Mouse (Mus musculus) midbrain, embryonic 14.5 days (tissue): ENCODE measurements around the gene Nup210. TPM values are rescaled to one million over a fixed set of nuclear protein-coding genes. Genes with fewer than 3 reads are reported as not detected.

Source experiments
- ATAC-seq: fragments of 200-750 bp; cut with Nextera tagmentation; 2 replicates; pipeline ENCODE4 v1.8.0; 2017; ENCODE audit warnings: moderate number of reproducible peaks, moderate library complexity; ENCODE audit not compliant: low FRiP score, low TSS enrichment
- DNase-seq: peaks from one replicate; pipeline ENCODE4 v3.0.0-alpha.2; 2015
- H3K27ac ChIP-seq: fragments of 300-500 bp; sonication (generic); replicated peaks from 2 replicates; pipeline ENCODE4 v1.5.1; 2014; ENCODE audit warnings: mild to moderate bottlenecking, low read depth, low read length, moderate library complexity
- H3K27me3 ChIP-seq: fragments of 300-500 bp; sonication (generic); 2 replicates; pipeline ENCODE4 v1.6.1; 2014; ENCODE audit warnings: low read length, control low read depth, mixed read lengths; ENCODE audit not compliant: control insufficient read depth, insufficient read depth
- H3K36me3 ChIP-seq: fragments of 300-500 bp; sonication (generic); 2 replicates; pipeline ENCODE4 v1.6.1; 2014; ENCODE audit warnings: low read length, control low read depth; ENCODE audit not compliant: control insufficient read depth, insufficient read depth
- H3K4me1 ChIP-seq: fragments of 300-500 bp; sonication (generic); 2 replicates; pipeline ENCODE4 v1.6.1; 2014; ENCODE audit warnings: mild to moderate bottlenecking, antibody characterized with exemption, low read length, control low read depth; ENCODE audit not compliant: control insufficient read depth, insufficient read depth
- H3K4me2 ChIP-seq: fragments of 300-500 bp; sonication (generic); 2 replicates; pipeline ENCODE4 v1.6.1; 2014; ENCODE audit warnings: mild to moderate bottlenecking, low read length, moderate library complexity
- H3K4me3 ChIP-seq: fragments of 300-500 bp; sonication (generic); replicated peaks from 2 replicates; pipeline ENCODE4 v1.5.1; 2014; ENCODE audit warnings: low read depth, low read length
- H3K9ac ChIP-seq: fragments of 300-500 bp; sonication (generic); replicated peaks from 2 replicates; pipeline ENCODE4 v1.6.1; 2014; ENCODE audit warnings: mild to moderate bottlenecking, low read length, moderate library complexity
- H3K9me3 ChIP-seq: fragments of 300-500 bp; sonication (generic); 2 replicates; pipeline ENCODE4 v1.6.1; 2016; ENCODE audit warnings: low read length, control low read depth, mixed read lengths; ENCODE audit not compliant: control insufficient read depth
- WGBS: fragments of 180-500 bp; shearing (Covaris S2); extraction: QIAGEN DNeasy Blood & Tissue Kit; methylation state at CpG from one replicate; pipeline ENCODE4 v1.1.7; 2014; 5-methylcytosine and 5-hydroxymethylcytosine counted together
- polyA plus RNA-seq: library from polyadenylated mRNA; unstranded; fragments of >200 nt; fragmentation: Nextera tagmentation; extraction: Ambion mirVana; gene quantifications from 2 replicates; pipeline ENCODE4 v1.2.1, GENCODE M21; 2014

The Nup210 gene
- polyA plus RNA-seq, 1 experiment from 2014 or later, result 28.0 TPM

GRCm38 (mm10) chr6:91012458-91012857 lies 104.2 kb downstream of the Nup210 start:
- WGBS, result 85% methylated on average over 3 of the region's 3 CpGs
- H3K4me3 ChIP-seq, result no peak overlapping the region
- H3K9me3 ChIP-seq, result no peaks in the 10 kb centered on the region
- no peak overlapping the region for H3K27ac ChIP-seq
- H3K9ac ChIP-seq, result no peak overlapping the region
- H3K4me2 ChIP-seq, result no peak overlapping the region
- no peak for ATAC-seq
- H3K4me1 ChIP-seq, result no peaks in the 10 kb centered on the region
- DNase-seq, result no peak
- peaks cover 22% of the 10 kb centered on the region; the same call in 1 of the 2 replicates for H3K36me3 ChIP-seq
- no peaks in the 10 kb centered on the region for H3K27me3 ChIP-seq

GRCm38 (mm10) chr6:91011568-91011967 lies 105.1 kb downstream of the Nup210 start:
- H3K4me1 ChIP-seq, result no peaks in the 10 kb centered on the region
- ATAC-seq, result no peak
- no peaks in the 10 kb centered on the region for H3K9me3 ChIP-seq
- H3K27ac ChIP-seq, result no peak overlapping the region
- H3K36me3 ChIP-seq, result peaks cover 16% of the 10 kb centered on the region; the same call in 1 of the 2 replicates
- no peak overlapping the region for H3K4me2 ChIP-seq
- no peak overlapping the region for H3K9ac ChIP-seq
- no peak for DNase-seq
- no peak overlapping the region for H3K4me3 ChIP-seq
- no peaks in the 10 kb centered on the region for H3K27me3 ChIP-seq
- WGBS, result 76% methylated on average over 4 of the region's 4 CpGs

DNA sequence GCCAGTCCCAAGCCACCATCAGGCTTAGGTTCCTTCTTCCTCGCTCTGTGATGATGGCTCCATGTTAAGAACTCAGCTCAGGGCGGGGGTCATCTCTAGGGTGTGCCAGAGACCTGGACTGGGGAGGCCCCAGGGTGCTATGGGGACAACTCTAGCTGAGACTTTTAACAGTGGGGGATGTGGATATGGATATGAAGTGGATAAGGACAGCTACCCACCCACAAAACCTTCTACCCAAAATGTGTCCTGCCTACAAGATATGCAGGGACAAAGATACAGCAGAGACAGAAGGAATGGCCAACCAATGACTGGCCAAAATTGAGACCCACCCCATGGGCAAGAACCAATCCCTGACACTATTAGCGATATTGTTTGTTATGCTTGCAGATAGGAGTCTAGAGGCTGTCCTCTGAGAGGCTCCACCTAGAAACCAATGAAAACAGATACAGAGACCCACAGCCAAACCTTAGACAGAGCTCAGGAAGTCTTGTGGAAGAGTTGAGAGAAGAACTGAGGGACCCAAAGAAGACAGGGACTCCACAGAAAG lies 108.3 kb downstream of the Nup210 start:
- Histone ChIP-seq H3K27ac (no peak overlapping the region), H3K9me3 (no peaks in the 10 kb centered on the region), H3K4me2 (no peak overlapping the region), H3K4me1 (no peaks in the 10 kb centered on the region), H3K4me3 (no peak overlapping the region), H3K36me3 (0 out of 2 replicates have a peak, but pooled peaks cover 5% of the 10 kb centered on the region), H3K27me3 (no peaks in the 10 kb centered on the region), H3K9ac (no peak overlapping the region)
- ATAC-seq (no peak), DNase-seq (no peak)
- WGBS, result 86% methylated on average over 3 of the region's 3 CpGs

DNA sequence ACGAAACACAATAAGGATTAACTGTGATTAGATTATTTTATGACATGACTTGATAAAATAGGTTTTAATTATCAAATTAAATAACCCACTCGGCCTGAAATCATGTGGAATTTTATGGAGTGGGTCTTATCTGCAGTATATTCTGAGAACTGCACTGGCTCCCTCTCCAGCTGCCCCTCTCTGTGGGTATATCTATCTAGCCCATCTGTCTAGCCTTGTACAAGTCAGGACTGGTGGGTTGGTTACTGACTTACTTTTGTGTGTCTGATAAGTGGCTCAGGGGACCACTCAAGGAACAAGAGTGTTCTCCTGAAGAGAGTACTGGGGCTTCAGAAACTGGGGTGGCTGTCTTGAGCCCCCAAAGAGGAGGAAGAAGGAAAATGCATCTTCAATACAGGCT lies 109.4 kb downstream of the Nup210 start:
- DNase-seq (no peak), ATAC-seq (no peak)
- Histone ChIP-seq H3K27me3 (no peaks in the 10 kb centered on the region), H3K9me3 (no peaks in the 10 kb centered on the region), H3K4me3 (no peak overlapping the region), H3K4me2 (no peak overlapping the region), H3K4me1 (no peaks in the 10 kb centered on the region), H3K27ac (no peak overlapping the region), H3K9ac (no peak overlapping the region), H3K36me3 (no peaks in the 10 kb centered on the region)
- whole genome bisulfite sequencing, result 77% methylated on average over 2 of the region's 2 CpGs

DNA sequence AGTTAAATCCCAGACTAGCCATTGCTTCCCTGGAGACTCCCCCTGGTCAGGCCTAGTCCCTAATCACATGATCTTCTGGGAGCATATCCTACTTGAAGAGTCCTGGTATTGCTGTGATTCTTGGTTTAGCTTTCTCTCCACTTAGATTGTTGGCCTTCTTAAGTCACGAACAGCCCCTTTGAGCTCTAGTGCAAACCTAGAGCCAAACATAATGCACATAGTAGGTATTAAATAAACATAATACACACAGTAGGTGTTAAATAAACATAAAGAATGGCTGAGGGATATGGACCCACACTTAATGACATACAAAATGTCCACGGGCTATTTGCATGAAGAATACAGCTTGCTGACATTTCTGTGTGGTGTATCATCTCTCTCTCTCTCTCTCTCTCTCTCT lies 112.5 kb downstream of the Nup210 start:
- H3K27me3 ChIP-seq, result no peaks in the 10 kb centered on the region
- 93% methylated on average over 2 of the region's 2 CpGs for WGBS
- no peak overlapping the region for H3K27ac ChIP-seq
- no peak overlapping the region for H3K4me3 ChIP-seq
- peaks cover 13% of the 10 kb centered on the region for H3K4me1 ChIP-seq
- H3K9me3 ChIP-seq, result no peaks in the 10 kb centered on the region
- H3K9ac ChIP-seq, result no peak overlapping the region
- no peak overlapping the region for H3K4me2 ChIP-seq
- no peak for ATAC-seq
- H3K36me3 ChIP-seq, result no peaks in the 10 kb centered on the region
- DNase-seq, result no peak

DNA sequence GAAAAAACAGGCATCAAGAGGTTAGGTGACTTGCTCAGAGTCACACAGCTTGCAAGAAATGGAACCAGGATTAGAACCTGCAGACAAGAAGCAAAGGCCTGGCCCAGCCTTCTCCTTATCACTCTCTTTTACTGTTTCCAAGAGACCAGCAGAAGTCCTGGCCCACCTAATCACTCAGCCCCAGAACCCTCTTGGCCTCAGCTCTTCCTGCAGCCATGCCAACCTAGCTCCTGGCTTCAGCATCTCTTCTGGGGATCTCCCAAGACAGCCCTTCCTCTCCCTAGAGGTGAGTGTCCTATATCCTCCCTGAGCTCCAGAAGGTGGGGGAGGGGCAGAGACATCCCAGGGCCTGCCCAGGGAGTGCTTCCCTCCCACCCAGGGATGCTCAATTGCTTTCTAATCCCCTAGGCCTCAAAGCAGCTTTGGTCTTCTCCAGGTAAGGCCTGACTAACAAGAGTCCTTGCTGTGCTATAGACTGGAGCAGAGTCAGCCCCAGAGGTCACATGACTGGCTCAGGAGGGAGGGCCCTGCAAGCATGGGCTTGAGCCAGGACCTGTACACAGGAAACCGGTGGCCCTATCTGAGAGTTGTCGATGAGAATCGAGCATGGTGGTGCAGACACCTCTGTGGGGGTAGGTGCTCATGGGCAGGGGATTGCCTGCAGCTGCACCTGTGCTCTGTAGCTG lies 113.2 kb downstream of the Nup210 start:
- H3K4me3 ChIP-seq, result no peak overlapping the region
- no peaks in the 10 kb centered on the region for H3K36me3 ChIP-seq
- H3K4me1 ChIP-seq, result peaks cover 13% of the 10 kb centered on the region
- DNase-seq (no peak), ATAC-seq (no peak)
- WGBS, result 32% methylated on average over 3 of the region's 3 CpGs
- no peaks in the 10 kb centered on the region for H3K9me3 ChIP-seq
- no peaks in the 10 kb centered on the region for H3K27me3 ChIP-seq
- no peak overlapping the region for H3K9ac ChIP-seq
- H3K27ac ChIP-seq, result no peak overlapping the region
- no peak overlapping the region for H3K4me2 ChIP-seq

GRCm38 (mm10) chr6:91001566-91001965 lies 115.1 kb downstream of the Nup210 start:
- Histone ChIP-seq H3K4me3 (no peak overlapping the region), H3K4me1 (peaks cover 13% of the 10 kb centered on the region), H3K27ac (no peak overlapping the region), H3K9ac (no peak overlapping the region), H3K27me3 (no peaks in the 10 kb centered on the region), H3K9me3 (no peaks in the 10 kb centered on the region), H3K4me2 (0 out of 2 replicates have a peak overlapping the region, but pooled peaks have one; percentile 34), H3K36me3 (no peaks in the 10 kb centered on the region)
- no peak for DNase-seq
- ATAC-seq, result no peak
- WGBS, result 40% methylated on average over 7 of the region's 7 CpGs

- DNase-seq (peak; percentile 76), ATAC-seq (peak; percentile 31; the same call in 1 of the 2 replicates)
- Histone ChIP-seq H3K9me3 (no peaks in the 10 kb centered on the region), H3K4me2 (peak overlapping the region; percentile 34), H3K4me1 (peaks cover 13% of the 10 kb centered on the region), H3K27ac (no peak overlapping the region), H3K36me3 (no peaks in the 10 kb centered on the region), H3K27me3 (no peaks in the 10 kb centered on the region), H3K4me3 (no peak overlapping the region), H3K9ac (peak overlapping the region; percentile 18; the same call in 1 of the 2 replicates)
- WGBS, result 5% methylated on average over 15 of the region's 15 CpGs
Measured at GRCm38 (mm10) chr6:91000819-91001525, 115.7 kb downstream of the Nup210 start.
